Mouse (Mus musculus) liver, postnatal 0 days (tissue): Measurements from ENCODE around the gene Chtop.

Experiments used
- CTCF ChIP-seq: sonication (generic); IDR thresholded peaks from 2 replicates; pipeline ENCODE4 v1.5.1; 2016; ENCODE audit warnings: antibody characterized with exemption, low read depth
- EP300 ChIP-seq: IDR thresholded peaks from 2 replicates; pipeline ENCODE4 v1.6.1; 2016; ENCODE audit warnings: antibody characterized with exemption, low read depth, mild to moderate bottlenecking

DNA sequence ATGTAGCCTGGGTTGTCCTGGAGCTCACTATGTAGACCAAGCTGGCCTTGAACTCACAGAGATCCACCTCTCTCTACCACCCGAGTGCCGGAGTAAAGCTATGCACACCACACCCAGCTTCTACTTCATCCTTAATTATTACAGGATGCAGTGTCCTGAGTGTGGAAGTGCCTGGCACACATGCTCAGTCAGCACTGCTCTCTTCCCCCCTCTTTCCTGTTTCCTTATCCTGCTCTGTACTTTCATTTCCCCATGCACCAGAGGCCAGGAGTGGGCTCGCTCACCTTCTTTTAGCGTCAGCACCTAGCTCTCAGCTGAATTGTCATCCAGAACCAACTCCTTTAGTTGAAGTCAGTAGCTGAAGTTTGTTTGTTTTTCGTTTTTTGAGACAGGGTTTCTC lies 49.0 kb downstream of the Chtop start:
- TF ChIP-seq CTCF: no peak
- TF ChIP-seq EP300: no peak
